Mouse (Mus musculus) testis, adult 2 months (tissue): ENCODE data around the gene Pla2g1b. TPM values are rescaled to one million over a fixed set of nuclear protein-coding genes. Genes with fewer than 3 reads are reported as not detected.

Experiments used
- H3K27ac ChIP-seq: fragments of 200-500 bp; 2 replicates; pipeline ENCODE4 v1.5.1; 2012; ENCODE audit warnings: low read depth, low read length; ENCODE audit not compliant: control insufficient read depth, insufficient read depth
- H3K27me3 ChIP-seq: fragments of 200-500 bp; 2 replicates; pipeline ENCODE4 v1.6.1; 2012; ENCODE audit warnings: mild to moderate bottlenecking, low read length, moderate library complexity; ENCODE audit not compliant: control insufficient read depth, insufficient read depth
- H3K36me3 ChIP-seq: fragments of 200-500 bp; 2 replicates; pipeline ENCODE4 v1.6.1; 2012; ENCODE audit warnings: mild to moderate bottlenecking, low read length; ENCODE audit not compliant: control insufficient read depth, insufficient read depth
- H3K4me1 ChIP-seq: fragments of 200-500 bp; 2 replicates; pipeline ENCODE4 v1.6.1; 2012; ENCODE audit warnings: low read length; ENCODE audit not compliant: control insufficient read depth, insufficient read depth
- H3K4me3 ChIP-seq: fragments of 200-500 bp; 2 replicates; pipeline ENCODE4 v1.5.1; 2012; ENCODE audit warnings: low read depth, mild to moderate bottlenecking, low read length, moderate library complexity, mixed read lengths; ENCODE audit not compliant: control insufficient read depth
- CTCF ChIP-seq: fragments of 200-500 bp; IDR thresholded peaks from 2 replicates; pipeline ENCODE4 v1.5.1; 2012; ENCODE audit warnings: low read depth, mild to moderate bottlenecking, inconsistent platforms, low read length, moderate library complexity; ENCODE audit not compliant: control insufficient read depth, insufficient read depth, insufficient replicate concordance
- POLR2A ChIP-seq: fragments of 200-500 bp; IDR thresholded peaks from 2 replicates; pipeline ENCODE4 v1.6.1; 2012; ENCODE audit warnings: low read depth, mild to moderate bottlenecking, inconsistent platforms, low read length, moderate library complexity; ENCODE audit not compliant: control insufficient read depth
- polyA plus RNA-seq: library from polyadenylated mRNA; depleted of rRNA; stranded (reverse); fragments of >200 nt; gene quantifications from 2 replicates; pipeline ENCODE4 v1.2.3, GENCODE M21; 2012

Pla2g1b gene
- polyA plus RNA-seq, 1 experiment = 0.64 TPM

DNA sequence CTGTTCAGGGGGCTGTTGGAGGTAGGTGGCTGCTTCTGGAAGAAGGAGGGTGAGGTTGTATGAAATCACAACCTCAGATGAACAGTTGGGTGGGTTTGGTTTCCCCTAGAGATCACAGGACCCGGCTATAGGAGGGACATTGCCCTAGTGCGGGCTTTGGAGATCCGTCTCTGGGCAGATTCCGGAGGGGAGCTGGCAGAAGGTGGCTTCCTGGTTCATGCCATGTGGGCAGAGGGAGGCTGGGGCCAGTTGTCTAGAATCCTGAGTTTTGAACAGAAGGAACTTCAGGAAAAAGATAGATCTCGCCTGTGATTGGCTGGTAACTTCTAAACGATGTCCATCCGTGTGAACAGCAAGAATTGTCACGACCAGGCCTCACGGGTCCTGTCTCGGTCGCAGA, 33.7 kb upstream of the Pla2g1b start:
- Histone ChIP-seq H3K27me3 (no peaks in the 10 kb centered on the region; the same call in 1 of the 2 replicates), H3K36me3 (no peaks in the 10 kb centered on the region), H3K4me3 (no peak overlapping the region), H3K27ac (no peak overlapping the region), H3K4me1 (peaks cover 35% of the 10 kb centered on the region)
- TF ChIP-seq POLR2A (no peak), CTCF (no peak)

DNA sequence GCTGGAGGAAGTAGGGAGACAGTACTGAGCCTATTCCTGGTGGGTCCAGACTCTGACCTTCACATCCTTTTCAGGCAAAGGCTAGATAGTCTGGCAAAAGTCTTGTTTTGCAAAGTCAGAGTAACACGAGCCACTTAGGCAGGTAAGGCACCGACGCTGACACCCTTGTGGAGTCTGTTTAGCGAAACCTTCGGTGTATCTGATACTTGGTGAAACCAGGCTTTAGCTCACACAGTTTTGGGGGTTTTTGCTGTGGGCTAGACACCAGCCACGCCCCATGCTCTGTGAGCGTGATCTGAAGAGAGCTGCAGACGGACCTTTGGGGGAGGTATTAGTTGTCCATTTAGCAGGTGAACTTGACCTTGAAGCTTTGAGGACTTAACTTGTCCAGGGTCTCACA, 32.9 kb upstream of the Pla2g1b start:
- H3K27ac ChIP-seq = no peak overlapping the region
- H3K4me1 ChIP-seq = peaks cover 35% of the 10 kb centered on the region
- H3K36me3 ChIP-seq = no peaks in the 10 kb centered on the region
- no peak for TF ChIP-seq CTCF
- no peak for TF ChIP-seq POLR2A
- no peaks in the 10 kb centered on the region; the same call in 1 of the 2 replicates for H3K27me3 ChIP-seq
- no peak overlapping the region for H3K4me3 ChIP-seq

DNA sequence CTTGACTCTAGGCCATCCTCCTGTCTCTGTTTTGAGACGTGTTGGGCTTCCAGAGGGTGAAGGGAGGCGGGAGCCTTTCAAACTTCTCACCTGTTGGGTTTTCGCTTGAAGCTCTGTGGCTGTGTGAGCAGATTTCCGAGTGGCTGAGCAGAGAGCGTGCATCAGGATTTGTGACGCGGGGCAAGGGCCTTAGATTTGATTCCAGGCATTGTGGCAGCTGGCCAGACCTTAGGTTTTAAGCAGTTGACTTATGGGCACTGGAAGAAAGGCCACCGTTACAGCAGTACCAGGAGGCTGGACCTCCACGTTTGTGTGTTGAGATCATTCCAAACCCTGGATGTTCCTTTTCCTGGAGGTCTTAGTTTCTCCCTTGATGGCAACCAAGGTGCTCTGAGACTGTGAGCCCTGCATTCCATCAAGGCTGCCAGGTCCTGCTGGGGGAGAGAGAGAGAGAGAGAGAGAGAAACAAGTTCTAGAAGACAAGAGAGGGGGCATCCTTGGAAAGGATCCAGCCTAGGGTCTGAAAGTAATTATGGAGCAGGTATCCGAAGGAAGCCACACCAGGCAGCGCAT, 31.7 kb upstream of the Pla2g1b start:
- Histone ChIP-seq H3K36me3 (no peaks in the 10 kb centered on the region), H3K4me3 (no peak overlapping the region)
- TF ChIP-seq POLR2A (no peak), CTCF (no peak)

DNA sequence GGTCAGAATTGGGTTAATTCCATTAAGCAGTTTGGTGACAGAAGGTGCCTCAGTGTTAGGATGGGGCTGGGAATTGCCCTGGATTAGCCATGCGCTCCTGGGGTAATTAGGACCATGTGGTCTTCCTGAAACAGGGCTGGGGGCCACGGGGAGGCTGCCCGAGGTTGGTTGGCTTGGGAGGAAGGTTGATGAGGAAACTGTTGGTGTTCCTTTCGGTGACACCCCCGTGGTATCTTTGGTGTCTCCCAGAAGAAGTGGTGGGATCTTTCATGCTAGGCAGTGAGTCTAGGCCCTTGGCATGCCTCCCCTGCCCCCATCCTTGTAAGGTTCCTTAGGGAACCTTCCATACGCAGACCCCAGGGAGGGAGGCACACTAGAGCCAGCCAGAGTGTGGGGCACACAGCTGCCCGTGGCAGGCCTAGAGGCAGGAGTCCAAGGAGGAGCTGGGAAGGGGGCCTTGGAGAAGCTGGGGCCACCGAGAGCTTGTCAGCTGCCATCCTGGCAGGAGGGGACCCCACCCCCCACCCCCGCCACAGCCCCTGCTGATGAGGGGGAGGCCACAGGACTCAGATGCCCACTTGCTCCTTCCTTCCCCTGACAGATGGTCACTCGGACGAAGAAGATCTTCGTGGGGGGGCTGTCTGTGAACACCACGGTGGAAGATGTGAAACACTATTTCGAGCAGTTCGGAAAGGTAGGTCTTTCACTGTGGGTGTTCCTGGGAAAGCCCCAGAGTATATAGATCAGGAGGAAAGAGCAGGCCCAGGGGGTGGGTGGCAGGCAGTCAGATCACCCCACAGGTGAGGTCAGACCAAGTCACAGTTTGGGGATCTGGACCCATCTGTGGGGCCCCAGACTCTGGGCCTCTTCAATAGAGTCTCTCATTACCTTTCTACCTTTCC, 31.0 kb upstream of the Pla2g1b start:
- peaks cover 27% of the 10 kb centered on the region for H3K4me1 ChIP-seq
- H3K27me3 ChIP-seq = no peaks in the 10 kb centered on the region

More for the DNA sequence above, 31.7 kb upstream of the Pla2g1b start:
- Histone ChIP-seq H3K27ac (no peak overlapping the region), H3K4me1 (peaks cover 27% of the 10 kb centered on the region), H3K27me3 (no peaks in the 10 kb centered on the region)

DNA sequence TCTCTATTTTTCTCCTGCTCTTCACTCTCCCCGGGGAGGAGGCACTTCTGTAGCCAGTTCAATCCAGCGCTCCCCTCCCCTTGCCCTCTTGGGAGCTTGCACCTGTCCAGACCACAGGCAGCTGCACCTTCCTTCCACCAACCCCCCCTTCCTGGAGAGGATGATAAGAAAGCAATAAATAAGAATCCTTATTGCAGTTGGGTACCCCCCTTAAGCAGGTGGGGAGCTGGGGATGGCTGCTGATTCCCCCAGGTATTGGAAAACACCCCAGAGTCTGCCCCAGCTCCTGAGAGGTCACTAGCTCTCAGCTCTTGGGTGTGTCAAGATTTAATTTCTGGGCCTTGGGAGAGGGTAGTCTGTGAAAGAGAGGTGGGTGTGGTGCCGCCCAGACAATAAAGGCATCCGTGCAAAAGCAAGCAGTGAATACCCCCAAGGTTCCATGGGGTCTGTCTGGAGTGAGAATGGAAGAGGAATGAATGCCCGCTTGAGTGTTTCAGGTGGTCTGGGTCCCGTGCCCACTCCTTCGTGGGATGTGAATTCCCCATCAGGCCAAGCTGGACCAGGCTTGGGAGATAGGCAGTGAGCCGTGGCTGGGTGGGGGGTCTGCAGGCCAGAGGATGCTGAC, 30.2 kb upstream of the Pla2g1b start:
- Histone ChIP-seq H3K27me3 (no peaks in the 10 kb centered on the region), H3K4me1 (peaks cover 22% of the 10 kb centered on the region), H3K36me3 (no peaks in the 10 kb centered on the region), H3K4me3 (peak overlapping the region; percentile 91), H3K27ac (peak overlapping the region; percentile 56)
- TF ChIP-seq CTCF = no peak
- TF ChIP-seq POLR2A = no peak

More for the DNA sequence above, 31.0 kb upstream of the Pla2g1b start:
- no peak overlapping the region for H3K4me3 ChIP-seq
- no peak overlapping the region for H3K27ac ChIP-seq
- H3K36me3 ChIP-seq = no peaks in the 10 kb centered on the region
- TF ChIP-seq POLR2A (no peak), CTCF (no peak)

DNA sequence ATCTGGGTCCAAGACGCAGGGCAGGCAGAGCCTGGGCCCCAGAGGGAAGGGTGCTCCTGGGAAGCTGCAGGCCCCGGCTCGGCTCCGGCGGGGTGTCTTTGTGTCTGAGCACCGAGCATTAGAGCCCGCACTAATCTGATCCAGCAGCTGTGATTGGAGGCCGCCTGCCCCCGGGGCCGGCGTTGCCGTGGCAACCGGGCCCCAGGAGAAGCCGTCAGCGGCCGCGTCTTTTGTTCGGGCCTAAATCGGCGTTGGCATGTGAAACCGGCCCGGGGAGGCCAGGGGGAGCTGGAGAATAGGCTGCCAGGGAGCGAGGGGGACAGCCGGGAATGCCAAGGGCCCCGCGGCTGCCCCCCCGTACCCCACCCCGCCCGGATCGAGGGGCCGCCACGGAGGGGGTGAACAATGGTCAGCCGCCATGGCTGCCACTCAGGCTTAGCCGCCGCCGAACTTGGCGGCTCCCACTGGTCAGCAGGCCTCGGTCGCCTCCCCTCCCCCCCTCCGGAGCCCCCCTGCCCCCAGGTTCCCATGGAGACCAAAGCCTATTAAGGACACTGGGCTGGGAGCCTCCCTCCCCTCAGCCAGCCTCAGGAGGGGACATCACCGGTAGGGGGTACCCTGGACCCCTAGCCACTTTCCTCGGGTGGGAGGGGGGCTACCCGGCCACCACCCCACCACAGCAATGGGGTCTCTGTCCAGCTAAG, 29.5 kb upstream of the Pla2g1b start:
- TF ChIP-seq CTCF (no peak), POLR2A (no peak; the same call in 1 of the 2 replicates)
- peak overlapping the region; percentile 91 for H3K4me3 ChIP-seq
- H3K27me3 ChIP-seq = no peaks in the 10 kb centered on the region
- H3K4me1 ChIP-seq = peaks cover 22% of the 10 kb centered on the region
- no peaks in the 10 kb centered on the region for H3K36me3 ChIP-seq
- peak overlapping the region; percentile 68 for H3K27ac ChIP-seq
